Mouse (Mus musculus): ENCODE results near the gene Tmem127. TPM values are rescaled to one million over a fixed set of nuclear protein-coding genes. Genes with fewer than 3 reads are reported as not detected.

Gene Tmem127
- polyA plus RNA-seq, 1 experiment from 2014 or later = 55.2 TPM

DNA sequence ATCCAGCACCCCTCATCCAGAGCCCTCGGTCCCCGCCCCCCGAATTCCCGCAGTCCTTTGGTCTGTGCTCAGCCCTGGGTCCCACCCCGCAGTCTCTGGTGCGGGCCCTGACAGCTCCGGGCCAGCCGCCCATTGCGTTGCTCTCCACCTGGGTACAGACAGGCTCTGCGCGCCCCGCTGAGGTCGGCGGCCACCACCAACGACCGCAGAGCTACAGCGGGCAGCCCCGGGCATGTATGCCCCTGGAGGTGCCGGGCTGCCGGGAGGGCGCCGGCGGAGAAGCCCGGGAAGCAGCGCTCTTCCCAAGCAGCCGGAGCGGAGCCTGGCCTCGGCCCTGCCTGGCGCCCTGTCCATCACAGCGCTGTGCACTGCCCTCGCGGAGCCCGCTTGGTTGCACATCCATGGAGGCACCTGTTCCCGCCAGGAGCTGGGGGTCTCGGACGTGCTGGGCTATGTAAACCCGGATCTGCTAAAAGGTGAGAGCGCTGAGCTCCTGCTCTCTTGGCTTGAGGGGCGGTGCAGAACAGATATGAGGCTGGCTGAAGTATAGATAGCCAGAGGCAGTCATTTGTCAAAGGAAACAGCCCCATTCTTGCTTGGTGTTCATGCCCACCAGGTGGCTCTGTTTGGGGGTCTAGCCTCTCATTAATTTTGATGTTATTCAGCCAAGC, 761 bp downstream of the Tmem127 start:
- peak; percentile 74 for ATAC-seq (replicated peaks)
- WGBS = under 1% methylated on average over 39 of the region's 39 CpGs
- Histone ChIP-seq H3K27me3 (replicated peaks) (no peaks in the 10 kb centered on the region), H3K36me3 (replicated peaks) (0 out of 2 replicates have a peak, but pooled peaks cover 14% of the 10 kb centered on the region), H3K4me3 (peak overlapping the region; percentile 98), H3K9me3 (no peaks in the 10 kb centered on the region), H3K4me2 (peak overlapping the region; percentile 94), H3K27ac (peak overlapping the region; percentile 89), H3K9ac (peak overlapping the region; percentile 95), H3K4me1 (peaks cover 36% of the 10 kb centered on the region)

- Histone ChIP-seq H3K4me3 (no peak overlapping the region), H3K4me1 (peaks cover 36% of the 10 kb centered on the region), H3K9me3 (no peaks in the 10 kb centered on the region), H3K9ac (no peak overlapping the region), H3K27ac (no peak overlapping the region), H3K27me3 (replicated peaks) (no peaks in the 10 kb centered on the region), H3K36me3 (replicated peaks) (no peaks in the 10 kb centered on the region), H3K4me2 (no peak overlapping the region)
- no peak for ATAC-seq (replicated peaks)
- WGBS = 90% methylated on average over 9 of the region's 9 CpGs
Observed at GRCm38 (mm10) chr2:127250291-127251008, 2.7 kb downstream of the Tmem127 start.

DNA sequence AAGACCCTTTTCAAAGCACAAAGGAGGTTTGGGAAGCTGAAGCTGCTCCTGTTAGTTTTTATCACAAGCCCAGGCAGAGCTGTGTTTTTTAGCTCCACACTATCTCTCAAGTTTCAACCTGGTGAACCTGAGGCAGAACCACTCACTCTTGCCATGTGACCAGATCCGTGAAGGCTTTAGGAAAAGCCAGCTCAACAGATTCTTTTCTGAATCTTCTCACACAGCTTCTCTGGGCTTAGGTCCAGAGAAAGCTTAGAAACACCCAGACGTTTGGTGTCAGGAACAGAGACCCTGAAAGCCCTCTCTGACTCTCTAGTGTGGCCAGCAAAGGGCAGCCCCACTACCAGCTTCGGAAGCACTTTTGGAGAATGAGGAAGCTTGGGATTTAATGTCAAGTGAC, 3.7 kb downstream of the Tmem127 start:
- Histone ChIP-seq H3K27ac (no peak overlapping the region), H3K36me3 (replicated peaks) (peaks cover 4% of the 10 kb centered on the region; the same call in 1 of the 2 replicates), H3K4me3 (no peak overlapping the region), H3K4me1 (peaks cover 33% of the 10 kb centered on the region), H3K9me3 (no peaks in the 10 kb centered on the region), H3K4me2 (no peak overlapping the region), H3K27me3 (replicated peaks) (no peaks in the 10 kb centered on the region), H3K9ac (no peak overlapping the region)
- no peak for ATAC-seq (replicated peaks)
- WGBS = 83% methylated on average over 3 of the region's 3 CpGs

DNA sequence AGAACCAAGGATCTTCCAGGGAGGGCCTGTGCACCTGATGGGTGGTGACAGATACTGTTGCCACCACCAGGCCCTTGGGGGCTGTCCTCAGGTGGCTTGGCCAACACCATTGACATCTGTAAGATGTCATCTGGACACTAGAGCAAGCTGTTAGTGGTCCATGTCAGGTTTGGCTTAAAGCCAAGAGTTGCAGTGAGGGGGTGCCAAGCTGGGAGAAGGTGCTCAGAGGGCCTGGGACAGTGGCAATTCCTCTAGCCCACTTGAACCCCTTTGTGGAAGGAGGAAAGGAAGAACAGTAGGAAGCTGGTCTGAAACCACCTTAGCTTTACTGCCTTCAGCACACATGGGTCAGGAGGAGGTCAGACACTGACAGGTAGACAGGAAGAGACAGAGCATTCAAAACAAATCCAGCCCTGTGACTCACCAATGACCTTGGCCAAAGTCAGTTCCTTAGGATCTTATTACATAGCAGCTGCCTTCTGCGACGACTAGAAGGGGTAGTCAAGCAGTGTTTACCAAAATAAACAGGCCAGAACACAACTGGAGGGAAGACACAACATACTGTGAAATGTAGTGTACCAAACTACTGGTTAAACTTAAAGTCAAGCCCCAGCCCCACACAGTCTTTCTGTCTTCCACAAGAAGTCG, 4.3 kb downstream of the Tmem127 start:
- Histone ChIP-seq H3K36me3 (replicated peaks) (peaks cover 4% of the 10 kb centered on the region), H3K27ac (no peak overlapping the region), H3K27me3 (replicated peaks) (no peaks in the 10 kb centered on the region), H3K9me3 (no peaks in the 10 kb centered on the region), H3K4me2 (no peak overlapping the region), H3K9ac (no peak overlapping the region), H3K4me1 (peaks cover 27% of the 10 kb centered on the region), H3K4me3 (no peak overlapping the region)
- no peak for ATAC-seq (replicated peaks)
- 82% methylated on average over 3 of the region's 3 CpGs for WGBS

GRCm38 (mm10) chr2:127252787-127253186, 5.1 kb downstream of the Tmem127 start:
- ATAC-seq (replicated peaks) = no peak
- H3K4me1 ChIP-seq = peaks cover 26% of the 10 kb centered on the region
- H3K27me3 ChIP-seq (replicated peaks) = no peaks in the 10 kb centered on the region
- no peak overlapping the region for H3K4me3 ChIP-seq
- H3K9ac ChIP-seq = no peak overlapping the region
- H3K36me3 ChIP-seq (replicated peaks) = peaks cover 12% of the 10 kb centered on the region
- H3K27ac ChIP-seq = no peak overlapping the region
- no peak overlapping the region for H3K4me2 ChIP-seq
- H3K9me3 ChIP-seq = no peaks in the 10 kb centered on the region
- 88% methylated on average over 5 of the region's 5 CpGs for WGBS

GRCm38 (mm10) chr2:127254604-127255134, 7.0 kb downstream of the Tmem127 start:
- 86% methylated on average over 3 of the region's 3 CpGs for WGBS
- ATAC-seq (replicated peaks) = no peak
- H3K36me3 ChIP-seq (replicated peaks) = peaks cover 28% of the 10 kb centered on the region

DNA sequence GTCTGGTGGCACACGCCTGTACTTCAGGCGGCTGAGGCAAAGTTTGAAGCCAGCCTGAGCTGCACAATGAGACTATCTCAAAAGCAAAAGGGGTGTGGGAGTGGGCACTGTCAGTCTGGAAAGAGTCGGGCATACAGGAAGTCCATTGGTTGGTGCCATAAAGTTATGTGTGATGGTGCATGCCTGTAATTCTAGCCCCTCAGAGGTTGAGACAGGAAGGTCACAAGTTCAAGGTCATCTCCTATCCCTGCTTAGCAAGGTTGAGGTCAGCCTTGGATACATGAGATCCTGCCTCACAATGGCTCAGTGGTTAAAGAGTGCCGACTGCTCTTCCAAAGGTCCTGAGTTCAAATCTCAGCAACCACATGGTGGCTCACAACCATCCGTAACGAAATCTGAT, 7.6 kb downstream of the Tmem127 start:
- H3K4me3 ChIP-seq = no peak overlapping the region
- peaks cover 28% of the 10 kb centered on the region for H3K36me3 ChIP-seq (replicated peaks)
- peaks cover 11% of the 10 kb centered on the region for H3K4me1 ChIP-seq
- no peaks in the 10 kb centered on the region for H3K27me3 ChIP-seq (replicated peaks)
- WGBS = 91% methylated on average over 6 of the region's 6 CpGs
- H3K4me2 ChIP-seq = no peak overlapping the region
- ATAC-seq (replicated peaks) = no peak
- H3K9ac ChIP-seq = no peak overlapping the region
- H3K27ac ChIP-seq = no peak overlapping the region
- H3K9me3 ChIP-seq = no peaks in the 10 kb centered on the region

More at GRCm38 (mm10) chr2:127254604-127255134, 7.0 kb downstream of the Tmem127 start:
- Histone ChIP-seq H3K27me3 (replicated peaks) (no peaks in the 10 kb centered on the region), H3K4me2 (no peak overlapping the region), H3K4me1 (peaks cover 17% of the 10 kb centered on the region), H3K9me3 (no peaks in the 10 kb centered on the region), H3K27ac (no peak overlapping the region), H3K4me3 (no peak overlapping the region), H3K9ac (no peak overlapping the region)

DNA sequence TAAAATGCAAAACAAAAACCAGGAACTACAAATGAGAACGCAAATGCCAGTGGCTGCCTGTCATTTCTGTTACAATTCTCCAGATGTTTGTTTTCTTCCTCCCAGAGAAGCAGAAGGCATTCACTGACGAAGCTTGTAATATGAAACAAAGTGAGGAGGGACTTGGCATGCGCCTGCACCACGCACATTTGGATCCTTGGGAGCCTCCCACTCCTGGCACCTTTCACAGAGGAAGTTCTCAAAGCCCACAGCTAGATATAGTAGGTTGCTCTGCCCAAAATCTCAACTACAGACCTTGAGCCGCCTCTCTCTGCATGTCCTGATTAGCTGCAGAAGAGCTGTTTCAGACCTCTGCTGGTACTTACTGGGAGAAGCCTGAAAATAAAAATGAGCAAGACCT, 11.6 kb downstream of the Tmem127 start:
- ATAC-seq (replicated peaks) = no peak
- no peaks in the 10 kb centered on the region for H3K4me1 ChIP-seq
- no peak overlapping the region for H3K4me2 ChIP-seq
- H3K9me3 ChIP-seq = no peaks in the 10 kb centered on the region
- no peak overlapping the region for H3K27ac ChIP-seq
- no peak overlapping the region for H3K4me3 ChIP-seq
- 89% methylated on average over 5 of the region's 5 CpGs for WGBS
- no peaks in the 10 kb centered on the region for H3K27me3 ChIP-seq (replicated peaks)
- peaks cover 28% of the 10 kb centered on the region for H3K36me3 ChIP-seq (replicated peaks)
- no peak overlapping the region for H3K9ac ChIP-seq

DNA sequence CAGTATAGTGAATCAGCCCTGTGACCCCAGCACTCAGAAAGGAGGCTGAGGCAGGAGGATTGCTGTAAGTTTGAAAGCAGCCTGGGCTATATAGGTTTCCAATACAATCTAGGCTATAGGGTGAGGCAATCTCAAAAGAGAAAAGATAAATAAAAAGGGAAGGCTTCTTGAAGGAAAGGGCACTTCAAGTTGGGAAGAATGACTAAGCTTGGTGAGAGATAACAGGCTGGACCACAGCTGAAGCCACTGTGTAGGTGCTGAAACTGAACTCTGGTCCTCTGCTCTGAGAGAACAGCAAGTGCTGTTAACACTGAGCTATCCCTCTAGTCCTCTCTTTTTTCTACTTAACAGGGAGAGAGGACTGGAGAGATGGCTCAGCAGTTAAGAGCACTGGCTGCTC, 14.8 kb downstream of the Tmem127 start:
- Histone ChIP-seq H3K9me3 (no peaks in the 10 kb centered on the region), H3K36me3 (replicated peaks) (peaks cover 19% of the 10 kb centered on the region), H3K9ac (no peak overlapping the region), H3K4me2 (no peak overlapping the region), H3K27me3 (replicated peaks) (no peaks in the 10 kb centered on the region), H3K4me3 (no peak overlapping the region), H3K27ac (no peak overlapping the region), H3K4me1 (no peaks in the 10 kb centered on the region)
- ATAC-seq (replicated peaks) = no peak

DNA sequence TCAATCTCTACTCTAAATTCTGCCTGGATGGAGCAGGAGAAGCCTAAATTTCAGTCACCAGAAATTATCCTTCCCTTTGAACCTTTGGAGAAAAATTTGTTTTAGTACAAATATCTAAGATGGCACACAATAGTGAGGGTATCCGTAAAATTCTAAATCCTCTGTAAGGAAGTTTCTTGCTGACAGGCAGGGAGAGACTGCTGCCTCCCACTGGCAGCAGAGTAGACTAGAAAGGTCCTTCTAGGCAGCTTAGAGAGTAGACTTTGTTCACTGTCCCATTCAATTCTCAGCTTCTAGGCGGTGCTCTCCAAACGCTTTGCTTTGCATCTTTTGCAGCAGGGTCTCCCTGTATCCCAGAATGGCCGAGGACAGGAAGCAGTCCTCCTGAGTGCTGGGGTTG, 20.1 kb downstream of the Tmem127 start:
- H3K36me3 ChIP-seq (replicated peaks) = no peaks in the 10 kb centered on the region
- H3K4me2 ChIP-seq = no peak overlapping the region
- no peak overlapping the region for H3K27ac ChIP-seq
- no peak overlapping the region for H3K4me3 ChIP-seq
- H3K9ac ChIP-seq = no peak overlapping the region
- 35% methylated on average over 4 of the region's 4 CpGs for WGBS
- no peak for ATAC-seq (replicated peaks)
- no peaks in the 10 kb centered on the region for H3K27me3 ChIP-seq (replicated peaks)
- no peaks in the 10 kb centered on the region for H3K9me3 ChIP-seq
- H3K4me1 ChIP-seq = peaks cover 14% of the 10 kb centered on the region

DNA sequence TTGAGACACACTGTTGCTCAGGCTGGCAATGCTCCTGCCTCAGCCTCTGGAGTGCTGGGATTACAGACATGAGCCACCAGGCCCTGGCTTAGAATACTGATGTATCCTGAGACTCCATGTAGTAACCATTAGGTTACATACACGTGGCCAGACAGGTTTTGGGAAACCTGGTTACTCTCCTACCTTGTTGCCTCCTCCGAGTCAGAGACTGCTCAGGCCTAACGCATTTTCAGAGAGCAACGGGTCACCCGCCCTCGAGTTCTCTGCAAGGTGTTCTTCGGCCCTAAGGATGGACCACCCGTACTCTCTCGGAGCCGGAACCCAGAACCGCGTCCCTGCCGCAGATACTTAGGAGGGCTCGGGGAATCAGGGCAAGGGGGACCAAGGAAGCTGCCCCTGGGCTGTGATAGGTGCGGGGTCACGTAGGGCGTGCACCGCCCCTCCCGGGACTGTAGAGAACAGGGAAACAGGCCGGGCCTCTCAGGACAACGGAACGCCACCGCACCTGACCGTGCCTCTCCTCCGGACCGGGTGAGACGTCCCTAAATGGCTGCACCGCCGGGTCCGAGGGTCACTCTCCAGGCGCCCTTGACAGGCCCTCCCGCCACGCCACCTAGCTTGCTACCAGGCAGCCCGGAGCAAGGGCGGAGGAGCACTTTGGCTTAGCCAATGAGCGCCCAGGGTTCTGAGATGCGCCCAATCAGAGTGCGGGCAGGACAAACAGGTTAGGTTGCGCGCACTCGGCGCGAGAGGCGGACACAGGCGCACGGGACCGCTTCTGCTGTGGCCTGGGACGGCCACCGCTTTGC, 22.0 kb downstream of the Tmem127 start, which contains the start of gene Stard7:
Gene Stard7 (plus strand): TSS at position 728 of the 809 bp plus-strand sequence.
- peak within 1 kb of the TSS; percentile 59 for H3K9ac ChIP-seq
- H3K4me3 ChIP-seq = peak within 1 kb of the TSS; percentile 62
- 1% methylated on average over 49 of the region's 49 CpGs for WGBS
- peak; percentile 99 for ATAC-seq (replicated peaks)
- H3K4me2 ChIP-seq = peak within 1 kb of the TSS; percentile 85
- H3K27ac ChIP-seq = peak within 1 kb of the TSS; percentile 85
- H3K4me1 ChIP-seq = peaks cover 19% of the 10 kb centered on the region
- no peaks in the 10 kb centered on the region for H3K27me3 ChIP-seq (replicated peaks)
- no peaks in the 10 kb centered on the region for H3K36me3 ChIP-seq (replicated peaks)
- no peaks in the 10 kb centered on the region for H3K9me3 ChIP-seq
